Mouse (Mus musculus) MEL (cell line): Measurements from ENCODE around the gene Ryr1. TPM values are rescaled to one million over a fixed set of nuclear protein-coding genes. Genes with fewer than 3 reads are reported as not detected.

Experiments used
- DNase-seq: peaks from one replicate; pipeline ENCODE4 v3.0.0; 2011; ENCODE audit warnings: low read depth, low spot score
- H3K27ac ChIP-seq: 2 replicates; pipeline ENCODE4 v1.5.1; 2012; ENCODE audit warnings: low read depth, mild to moderate bottlenecking, control low read depth, low read length, moderate library complexity; ENCODE audit not compliant: control insufficient read depth
- H3K27me3 ChIP-seq, 2 experiments: fragments of 150-350 bp in 1 of 2; sonication (generic) in 1 of 2; 2 replicates each; pipeline ENCODE4 v1.6.1; 2012; ENCODE audit warnings: low read length in 2 of 2, mild to moderate bottlenecking in 2 of 2, improper control_type of control experiment in 1 of 2, moderate library complexity in 1 of 2; ENCODE audit not compliant: insufficient read depth in 2 of 2, control insufficient read depth in 1 of 2
- H3K36me3 ChIP-seq, 2 experiments: 2 replicates each; pipeline ENCODE4 v1.6.1; 2012 to 2014; ENCODE audit warnings: low read length in 2 of 2, improper control_type of control experiment in 1 of 2, inconsistent platforms in 1 of 2, mild to moderate bottlenecking in 1 of 2; ENCODE audit not compliant: insufficient read depth in 2 of 2, control insufficient read depth in 1 of 2
- H3K4me1 ChIP-seq, 2 experiments: fragments of 150-350 bp in 1 of 2; sonication (generic) in 1 of 2; 2 replicates each; pipeline ENCODE4 v1.6.1; 2012; ENCODE audit warnings: low read length in 2 of 2, improper control_type of control experiment in 1 of 2, mild to moderate bottlenecking in 1 of 2; ENCODE audit not compliant: insufficient read depth in 2 of 2, control insufficient read depth in 1 of 2
- H3K4me3 ChIP-seq, 2 experiments: fragments of 150-350 bp in 1 of 2; sonication (generic) in 1 of 2; 2 replicates each; pipeline ENCODE4 v1.5.1; 2012; ENCODE audit warnings: low read depth in 2 of 2, low read length in 2 of 2, mild to moderate bottlenecking in 2 of 2, moderate library complexity in 2 of 2, control low read depth in 1 of 2, improper control_type of control experiment in 1 of 2; ENCODE audit not compliant: control insufficient read depth in 1 of 2, insufficient read depth in 1 of 2
- H3K79me2 ChIP-seq: 2 replicates; pipeline ENCODE4 v1.6.1; 2012; ENCODE audit warnings: mild to moderate bottlenecking, low read length, moderate library complexity; ENCODE audit not compliant: control insufficient read depth, poor library complexity, insufficient read depth
- H3K9ac ChIP-seq: 2 replicates; pipeline ENCODE4 v1.6.1; 2012; ENCODE audit warnings: low read depth, mild to moderate bottlenecking, control low read depth, low read length, moderate library complexity; ENCODE audit not compliant: control insufficient read depth, poor library complexity, severe bottlenecking
- H3K9me3 ChIP-seq: fragments of 150-350 bp; sonication (generic); replicated peaks from 2 replicates; pipeline ENCODE4 v1.6.1; 2012; ENCODE audit warnings: mild to moderate bottlenecking, low read length, improper control_type of control experiment, moderate library complexity; ENCODE audit not compliant: insufficient read depth
- E2F4 ChIP-seq: IDR thresholded peaks from 2 replicates; pipeline ENCODE4 v1.6.1; 2011; ENCODE audit warnings: low read depth, low read length, improper control_type of control experiment, borderline replicate concordance
- ELF1 ChIP-seq: IDR thresholded peaks from 2 replicates; pipeline ENCODE4 v1.6.1; 2014; ENCODE audit warnings: low read depth, mild to moderate bottlenecking, inconsistent platforms, low read length, improper control_type of control experiment, moderate library complexity
- GABPA ChIP-seq: IDR thresholded peaks from 2 replicates; pipeline ENCODE4 v1.6.1; 2012; ENCODE audit warnings: low read depth, mild to moderate bottlenecking, inconsistent platforms, low read length, improper control_type of control experiment, moderate library complexity
- MAX ChIP-seq: IDR thresholded peaks from 2 replicates; pipeline ENCODE4 v1.6.1; 2011; ENCODE audit warnings: low read length, improper control_type of control experiment
- MXI1 ChIP-seq: IDR thresholded peaks from 2 replicates; pipeline ENCODE4 v1.6.1; 2011; ENCODE audit warnings: mild to moderate bottlenecking, low read depth, low read length, improper control_type of control experiment
- MYC ChIP-seq: IDR thresholded peaks from 2 replicates; pipeline ENCODE4 v1.6.1; 2011; ENCODE audit warnings: low read depth, mild to moderate bottlenecking, low read length, improper control_type of control experiment, moderate library complexity
- POLR2AphosphoS2 ChIP-seq: IDR thresholded peaks from 2 replicates; pipeline ENCODE4 v1.6.1; 2011; ENCODE audit warnings: low read length, improper control_type of control experiment
- SIN3A ChIP-seq: IDR thresholded peaks from 2 replicates; pipeline ENCODE4 v1.6.1; 2012; ENCODE audit warnings: low read length, improper control_type of control experiment, inconsistent platforms
- TAL1 ChIP-seq: IDR thresholded peaks from 2 replicates; pipeline ENCODE4 v1.6.1; 2012; ENCODE audit warnings: mild to moderate bottlenecking, inconsistent platforms, low read length, moderate library complexity, mixed read lengths
- USF1 ChIP-seq: IDR thresholded peaks from 2 replicates; pipeline ENCODE4 v1.6.1; 2014; ENCODE audit warnings: low read depth, mild to moderate bottlenecking, inconsistent platforms, low read length, improper control_type of control experiment, moderate library complexity
- ZNF384 ChIP-seq: IDR thresholded peaks from 2 replicates; pipeline ENCODE4 v1.6.1; 2012; ENCODE audit warnings: low read depth, mild to moderate bottlenecking, inconsistent platforms, low read length, improper control_type of control experiment
- polyA plus RNA-seq, 2 experiments: library from polyadenylated mRNA; stranded (reverse) in 1 of 2; unstranded in 1 of 2; fragments of >175 nt in 1 of 2; fragments of >200 nt in 1 of 2; gene quantifications; 2 replicates each; pipeline versions ENCODE4 v1.2.1 to v1.2.4; 2012; ENCODE audit warnings: low replicate concordance in 2 of 2, low read depth in 1 of 2; ENCODE audit not compliant: insufficient read length in 2 of 2, insufficient read depth in 1 of 2, missing spikeins in 1 of 2
- total RNA-seq: library from RNA; depleted of rRNA; stranded (reverse); fragments of 300-350 nt; gene quantifications from 2 replicates; pipeline ENCODE4 v1.2.3, GENCODE M21; 2012

Ryr1 gene
- total and polyA plus RNA-seq, 3 experiments: 0.27 to 0.54 TPM; not detected in 1

DNA sequence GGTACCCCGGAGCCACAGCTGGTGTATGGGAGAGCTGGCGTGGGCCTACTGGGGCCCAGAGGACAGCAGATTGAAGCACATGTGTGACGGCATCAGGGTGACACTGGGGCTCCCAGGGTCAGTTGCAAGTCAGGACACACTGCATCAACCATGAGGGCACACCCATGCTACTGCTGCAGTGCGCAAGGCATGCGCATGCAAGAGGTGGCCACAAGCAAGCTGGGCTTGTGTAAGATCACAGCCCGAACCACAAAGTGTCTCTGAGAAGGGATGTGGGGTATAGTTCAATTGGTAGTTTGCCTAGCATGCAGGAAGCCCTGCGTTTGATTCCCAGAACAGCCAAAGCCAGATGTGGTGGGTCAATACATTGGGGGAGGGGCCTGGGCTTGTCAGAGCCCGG lies 101.5 kb downstream of the Ryr1 start:
- H3K4me1 ChIP-seq: no peaks in the 10 kb centered on the region
- H3K27ac ChIP-seq: no peak overlapping the region
- no peak overlapping the region for H3K4me3 ChIP-seq
- H3K9ac ChIP-seq: no peak overlapping the region
- TF ChIP-seq ELF1 (no peak), TAL1 (no peak), MYC (no peak), E2F4 (no peak), MXI1 (no peak), POLR2AphosphoS2 (no peak), GABPA (no peak)
- H3K27me3 ChIP-seq: no peaks in the 10 kb centered on the region
- no peaks in the 10 kb centered on the region for H3K79me2 ChIP-seq
- no peaks in the 10 kb centered on the region for H3K9me3 ChIP-seq
- no peak for DNase-seq
- H3K36me3 ChIP-seq: no peaks in the 10 kb centered on the region

DNA sequence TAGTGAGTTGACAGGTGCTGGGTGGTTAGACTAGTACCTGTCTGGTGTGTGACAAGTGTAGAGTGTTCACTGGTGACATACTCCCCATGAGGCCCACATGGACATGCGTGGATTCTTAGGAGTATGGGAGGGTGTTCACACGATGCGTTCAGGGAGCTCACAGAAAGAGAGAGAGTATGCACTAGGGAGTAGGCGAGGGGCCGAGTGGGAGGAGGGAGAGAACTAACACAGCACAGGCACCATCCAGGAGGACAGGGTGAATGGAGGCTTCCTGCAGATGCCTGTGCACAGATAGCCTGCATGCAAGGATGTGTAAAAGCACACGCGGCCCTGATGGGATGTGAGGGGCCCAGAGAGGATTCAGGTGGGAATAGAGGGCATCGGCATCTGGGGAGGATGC lies 102.5 kb downstream of the Ryr1 start:
- no peaks in the 10 kb centered on the region for H3K36me3 ChIP-seq
- TF ChIP-seq MAX (no peak), SIN3A (no peak)
- H3K9me3 ChIP-seq: no peaks in the 10 kb centered on the region
- DNase-seq: no peak
- no peaks in the 10 kb centered on the region for H3K79me2 ChIP-seq
- no peak overlapping the region for H3K9ac ChIP-seq
- no peaks in the 10 kb centered on the region for H3K4me1 ChIP-seq
- no peaks in the 10 kb centered on the region for H3K27me3 ChIP-seq
- H3K27ac ChIP-seq: no peak overlapping the region
- no peak overlapping the region for H3K4me3 ChIP-seq

DNA sequence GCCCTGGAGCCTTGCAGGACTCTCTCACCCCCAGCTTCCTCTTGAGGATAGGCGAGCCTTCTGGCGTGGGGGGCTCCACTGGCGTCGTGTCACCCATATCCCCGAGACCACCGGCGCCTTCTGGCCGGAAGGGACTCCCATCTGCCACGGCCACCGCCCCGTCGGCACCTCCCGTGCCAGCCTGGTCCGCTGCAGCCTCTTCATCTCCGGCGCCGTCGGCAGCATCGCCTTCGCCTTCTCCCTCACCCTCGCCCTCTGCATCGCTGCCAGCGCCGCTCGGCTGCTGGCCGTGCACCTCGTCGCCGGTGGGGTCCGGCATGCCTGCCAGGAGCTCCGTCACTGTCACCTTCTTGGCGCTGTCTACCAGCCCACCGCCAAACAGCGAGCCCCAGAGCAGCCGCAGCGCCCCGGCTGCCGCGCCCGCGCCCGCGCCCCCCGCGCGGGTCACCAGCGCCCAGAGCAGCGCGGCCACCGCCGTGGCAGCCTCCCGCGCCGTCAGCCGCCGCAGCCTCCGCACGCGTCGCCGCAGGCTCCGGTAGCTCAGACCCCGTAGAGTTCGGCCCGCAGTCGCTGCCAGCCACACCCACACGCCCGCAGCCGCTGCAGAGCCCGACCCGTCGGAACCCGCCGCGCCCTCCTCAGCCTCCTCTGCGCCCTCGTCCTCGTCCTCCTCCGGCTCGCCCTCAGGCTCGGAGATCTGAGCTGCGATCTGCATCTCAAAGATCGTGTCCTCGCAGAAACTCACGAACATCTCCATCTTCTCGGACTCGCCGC lies 105.3 kb downstream of the Ryr1 start:
- no peak for DNase-seq
- Histone ChIP-seq H3K36me3 (no peaks in the 10 kb centered on the region), H3K4me3 (no peak overlapping the region)
- TF ChIP-seq ZNF384 (no peak), USF1 (no peak)
- TF ChIP-seq, all 39 proteins: peak for 0
- no peaks in the 10 kb centered on the region for H3K27me3 ChIP-seq
- H3K9ac ChIP-seq: no peak overlapping the region
- no peak overlapping the region for H3K27ac ChIP-seq
- H3K4me1 ChIP-seq: no peaks in the 10 kb centered on the region
- H3K79me2 ChIP-seq: no peaks in the 10 kb centered on the region
- no peaks in the 10 kb centered on the region for H3K9me3 ChIP-seq
